Mouse (Mus musculus): ENCODE measurements around the gene Afap1.
A peak's percentile ranks its signal among the peaks of the same experiment; 100 is the strongest.

The Afap1 gene

DNA sequence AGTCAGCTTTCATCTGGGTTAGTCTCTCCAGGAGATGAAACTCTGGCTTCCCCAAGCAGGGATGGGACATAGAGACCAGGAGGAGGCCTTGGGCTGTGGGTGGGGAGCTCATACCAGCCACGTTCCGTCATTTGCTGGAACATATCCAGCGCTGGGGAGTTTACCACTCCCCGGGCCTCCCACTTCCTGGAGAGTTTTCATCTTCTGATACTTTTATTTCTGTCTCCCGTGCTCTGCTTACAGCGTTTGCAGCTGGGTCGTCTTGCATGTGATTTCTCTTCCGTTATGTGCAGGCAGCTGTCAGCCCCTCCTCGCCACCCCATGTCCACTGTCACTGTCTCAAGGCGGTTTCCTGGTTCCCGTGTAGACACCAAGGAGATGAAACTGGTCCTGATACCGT, 80.7 kb downstream of the Afap1 start:
- DNase-seq (ENCODE audit: low read depth) = peak; percentile 60

DNA sequence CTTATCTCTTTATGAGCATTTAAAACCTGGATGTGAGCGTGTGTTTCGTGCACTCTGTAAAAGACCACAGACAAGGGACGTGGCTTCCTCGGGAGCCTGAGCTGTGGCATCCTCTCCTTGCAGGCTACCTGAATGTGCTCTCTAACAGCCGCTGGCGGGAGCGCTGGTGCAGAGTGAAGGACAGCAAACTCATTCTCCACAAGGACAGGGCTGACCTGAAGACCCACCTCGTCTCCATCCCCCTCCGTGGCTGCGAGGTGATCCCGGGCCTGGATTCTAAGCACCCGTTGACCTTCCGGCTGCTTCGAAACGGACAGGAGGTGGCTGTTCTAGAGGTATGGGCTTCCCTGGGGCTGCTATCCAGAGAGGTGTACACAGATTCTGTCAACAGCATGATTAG, 81.1 kb downstream of the Afap1 start:
- no peak for DNase-seq (ENCODE audit: low read depth)

DNA sequence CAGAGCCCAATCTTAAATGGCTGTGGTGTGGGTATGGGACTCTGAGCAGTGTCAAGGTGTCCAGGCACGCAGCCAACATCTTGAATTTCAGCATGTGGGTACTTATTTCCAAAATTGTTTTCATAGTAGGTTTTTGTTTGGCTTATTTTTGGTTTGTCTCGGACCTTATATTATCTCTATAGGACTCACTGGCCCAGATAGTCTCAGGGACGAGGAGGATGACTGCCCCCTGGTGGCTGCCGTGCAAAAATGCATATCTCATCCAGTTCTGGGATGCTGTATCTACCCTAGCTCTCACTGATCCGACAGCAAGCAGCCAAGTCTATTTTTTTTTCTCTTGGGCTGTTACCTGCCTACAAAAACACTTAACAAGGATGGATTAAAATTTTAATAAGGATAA, 82.6 kb downstream of the Afap1 start:
- DNase-seq (ENCODE audit: low read depth) = no peak

DNA sequence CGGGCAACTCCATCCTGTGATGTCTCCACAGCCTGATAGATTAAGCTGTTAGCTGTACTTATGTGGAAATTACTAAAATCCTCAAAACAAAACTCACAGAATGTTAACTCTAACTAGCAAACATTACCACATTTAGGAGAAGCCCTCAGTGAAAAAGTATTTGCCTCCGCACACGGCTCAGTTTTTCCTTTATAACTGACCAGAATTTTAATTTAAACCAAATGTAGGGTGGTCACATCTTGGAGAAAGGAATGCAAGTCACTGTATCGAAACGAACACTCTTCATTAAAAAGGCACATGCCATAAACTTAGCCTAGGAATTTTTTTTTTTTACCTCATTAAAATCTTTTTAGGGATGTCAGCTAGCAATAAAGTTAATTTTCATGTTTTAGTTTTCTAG, 87.4 kb downstream of the Afap1 start:
- DNase-seq (ENCODE audit: low read depth) = no peak

DNA sequence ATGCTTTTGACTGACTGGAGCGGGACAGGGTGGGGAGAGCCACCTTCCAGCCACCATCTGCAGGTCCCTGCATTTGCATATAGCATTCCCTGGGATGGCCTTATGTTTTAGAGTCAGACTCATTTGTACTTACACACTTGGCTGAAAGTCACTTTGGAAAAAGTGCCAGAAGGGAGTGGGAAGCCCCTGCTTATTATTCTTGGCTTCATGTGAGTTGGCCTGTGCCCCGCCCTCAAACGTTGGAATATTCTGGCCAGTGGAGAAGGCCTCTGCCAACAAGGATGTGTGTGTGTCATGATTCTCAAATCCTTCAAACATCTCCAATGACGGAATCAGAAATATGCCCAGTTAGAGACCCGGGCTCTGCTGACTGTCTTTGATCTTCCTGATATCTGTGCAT, 88.2 kb downstream of the Afap1 start:
- no peak for DNase-seq (ENCODE audit: low read depth)

DNA sequence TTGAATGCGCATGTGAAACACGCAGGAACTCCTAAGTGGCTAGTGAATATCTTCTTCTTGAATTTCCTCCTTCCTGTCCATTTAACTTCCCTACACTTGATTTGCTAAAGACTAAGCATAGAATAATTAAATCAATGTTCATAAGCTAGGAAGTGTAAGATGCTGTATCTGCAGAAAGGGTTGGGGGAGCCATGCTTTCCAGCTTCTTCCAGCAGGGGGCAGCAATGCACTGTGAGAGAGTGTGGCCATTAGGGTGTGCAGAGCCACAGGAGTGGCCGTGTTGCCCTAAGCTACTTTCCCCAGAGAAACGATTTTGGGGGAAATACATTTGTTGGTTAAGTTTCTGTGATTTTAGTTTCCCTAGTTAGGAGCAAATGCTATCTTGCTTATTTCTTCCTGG, 88.9 kb downstream of the Afap1 start:
- no peak for DNase-seq (ENCODE audit: low read depth)

DNA sequence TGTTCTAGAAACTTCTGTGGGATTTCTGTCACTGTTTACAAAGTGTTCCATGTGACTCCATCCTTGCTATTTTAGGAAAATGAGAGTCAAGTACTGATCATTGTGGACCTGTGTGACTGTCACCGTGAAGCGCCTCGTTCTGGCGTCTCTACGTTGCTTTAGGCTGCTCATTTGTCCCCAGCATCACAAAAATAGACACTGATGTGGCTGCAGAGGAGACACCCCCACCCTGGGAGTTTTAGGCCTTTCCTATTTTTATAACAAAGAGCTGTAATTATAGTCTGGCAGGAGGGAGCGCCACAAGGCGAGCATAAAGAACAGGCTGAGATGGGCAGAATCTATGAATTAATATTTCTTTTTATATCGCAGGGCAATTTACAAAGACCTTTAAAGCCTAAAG, 92.5 kb downstream of the Afap1 start:
- no peak for DNase-seq (ENCODE audit: low read depth)

DNA sequence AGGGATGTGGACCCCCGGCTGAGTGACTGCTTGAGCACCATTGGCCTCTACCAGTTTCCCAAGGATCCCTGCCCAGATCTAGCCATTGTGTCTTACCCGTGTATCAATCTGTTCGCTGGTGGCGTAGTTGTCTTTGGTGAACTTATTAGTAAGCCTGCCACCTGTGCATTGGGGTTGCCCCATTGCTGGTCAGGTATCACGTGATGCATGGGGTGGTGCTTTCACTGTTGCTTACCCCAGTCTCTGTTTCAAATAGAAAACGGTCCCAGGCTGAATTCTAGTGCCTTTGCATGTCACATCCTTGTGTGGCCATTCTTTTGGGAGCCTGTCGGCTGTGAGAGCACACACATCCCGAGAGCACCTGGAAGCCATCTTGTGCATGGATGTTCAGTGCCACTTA, 95.0 kb downstream of the Afap1 start:
- no peak for DNase-seq (ENCODE audit: low read depth)

DNA sequence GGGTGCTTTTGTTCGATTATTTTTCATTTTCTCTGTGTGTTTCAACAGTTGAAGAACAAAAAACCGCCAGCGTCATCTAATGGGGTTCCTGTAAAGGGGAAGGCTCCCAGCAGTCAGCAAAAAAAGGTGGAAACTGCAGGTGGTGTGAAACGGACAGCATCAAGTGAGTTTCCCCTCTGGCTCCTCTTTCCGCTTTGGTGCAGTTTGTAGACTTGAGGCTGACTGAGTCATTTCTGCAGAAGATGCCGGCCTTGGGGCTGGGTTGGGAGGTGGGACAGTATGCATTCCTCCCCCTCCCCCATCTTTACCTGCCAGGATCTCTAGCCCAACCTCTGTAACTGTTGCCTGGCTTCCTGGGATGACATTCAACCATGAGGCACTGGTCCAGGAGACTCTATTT, 96.4 kb downstream of the Afap1 start:
- DNase-seq (ENCODE audit: low read depth) = no peak

DNA sequence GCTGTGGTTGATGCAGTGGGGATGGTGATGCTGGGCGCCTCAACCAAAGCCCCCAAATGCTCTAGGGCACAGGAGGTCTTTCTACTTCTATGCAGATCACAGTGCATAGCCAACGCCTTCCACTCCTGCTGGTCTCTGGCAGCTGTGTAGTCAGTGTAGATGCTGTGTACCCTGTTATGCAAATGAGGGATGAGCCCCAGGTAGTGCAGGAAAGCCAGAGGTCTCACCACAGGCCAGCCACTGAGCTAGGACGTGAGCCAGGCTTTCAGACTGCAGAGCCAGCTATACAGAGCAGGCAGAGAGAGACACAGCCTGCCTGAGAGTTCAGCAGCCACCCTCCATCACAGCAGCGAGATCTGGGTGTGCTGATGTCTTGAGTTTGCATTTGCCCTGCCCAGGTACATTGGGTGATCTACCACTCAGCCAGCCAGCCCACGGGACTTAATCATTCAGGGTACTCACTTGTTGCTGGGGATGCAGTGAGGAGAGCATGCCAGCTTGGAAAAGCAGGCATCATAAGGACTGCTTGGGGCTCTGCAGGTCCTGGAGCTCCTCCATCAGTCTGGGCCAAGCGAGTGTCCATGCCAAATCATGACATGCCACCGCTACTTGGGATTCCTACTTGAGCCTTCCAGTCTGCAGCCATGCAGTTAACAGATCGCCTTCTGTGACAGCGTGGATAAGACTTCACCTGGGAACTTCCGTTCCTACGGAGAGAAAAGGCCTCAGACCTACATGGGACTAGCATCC, 97.0 kb downstream of the Afap1 start:
- no peak for DNase-seq (ENCODE audit: low read depth)

DNA sequence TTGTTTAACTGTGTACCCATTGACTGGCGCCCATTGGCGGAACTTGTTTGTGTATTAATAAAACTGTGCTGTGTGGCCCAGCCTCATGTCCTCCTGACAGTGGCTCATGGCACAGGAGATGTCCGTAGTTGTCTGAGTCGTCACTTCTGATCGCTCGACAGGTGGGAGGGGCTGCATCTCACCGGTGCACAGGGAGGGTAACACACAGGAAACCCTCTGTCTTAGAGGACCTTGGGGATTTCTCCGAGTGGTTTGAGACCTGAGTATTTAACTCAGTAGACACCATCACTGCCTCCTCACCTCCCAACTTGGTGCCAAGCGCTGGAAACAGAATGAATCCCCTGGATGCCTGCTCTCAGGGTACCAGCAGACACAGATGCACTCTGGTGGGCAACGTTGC, 110.7 kb downstream of the Afap1 start:
- no peak for DNase-seq (ENCODE audit: low read depth)

DNA sequence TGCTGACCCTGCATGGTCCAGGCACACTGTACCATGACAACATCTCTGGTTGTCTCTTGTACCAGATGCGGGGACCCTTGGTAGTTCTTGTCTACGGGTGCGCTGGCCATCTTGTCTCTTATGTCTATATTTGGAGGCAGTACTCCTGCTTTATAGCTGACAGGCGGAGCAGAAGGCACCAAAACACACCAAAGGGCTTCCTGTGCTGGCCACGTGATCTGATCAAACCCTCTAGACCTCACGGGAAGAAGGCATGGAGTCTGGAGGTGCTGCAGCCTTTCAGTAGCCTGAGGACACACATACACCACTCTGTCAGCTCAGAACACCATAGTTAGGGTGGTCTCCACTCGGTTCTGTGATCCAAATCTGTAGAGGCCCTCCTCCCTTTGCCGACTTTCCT, 113.0 kb downstream of the Afap1 start:
- DNase-seq (ENCODE audit: low read depth) = no peak

DNA sequence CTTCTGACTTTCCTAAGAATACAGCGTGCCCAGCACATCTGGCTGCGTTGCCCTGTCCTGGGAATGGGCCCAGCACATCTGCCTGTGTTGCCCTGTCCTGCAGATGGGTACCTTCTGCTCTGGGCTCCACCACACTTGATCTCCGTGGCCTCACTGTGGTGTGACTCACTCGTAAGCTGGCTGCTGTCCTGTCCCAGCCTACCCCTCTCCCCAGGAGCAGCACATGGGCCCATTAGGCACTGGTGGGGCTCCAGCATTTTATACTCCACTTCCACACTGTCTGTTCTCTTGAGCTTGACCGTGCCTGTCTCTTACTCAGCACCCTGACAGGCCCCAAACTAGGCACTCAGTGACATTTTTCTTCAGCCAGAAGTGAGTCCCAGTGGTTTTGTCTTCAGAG, 113.5 kb downstream of the Afap1 start:
- no peak for DNase-seq (ENCODE audit: low read depth)

DNA sequence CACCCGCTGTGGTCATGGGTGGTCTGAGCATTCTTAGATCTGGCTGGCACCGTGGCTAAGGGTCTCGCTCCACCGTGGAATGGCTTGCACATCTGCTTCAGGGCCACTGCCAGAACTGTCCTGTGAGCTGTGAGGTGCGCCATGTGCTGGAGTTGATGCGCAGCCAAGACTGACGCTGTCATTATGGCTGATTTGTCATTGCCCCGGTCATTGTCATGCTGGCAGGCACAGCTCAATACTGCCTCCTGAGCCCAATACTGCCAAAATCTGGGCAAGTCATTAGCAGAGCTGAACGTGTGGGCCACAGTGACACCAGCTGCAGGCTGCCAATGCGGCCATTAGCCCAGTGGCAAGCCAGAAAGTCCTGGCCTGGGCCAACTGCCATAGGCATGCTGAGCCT, 114.5 kb downstream of the Afap1 start:
- DNase-seq (ENCODE audit: low read depth) = no peak

DNA sequence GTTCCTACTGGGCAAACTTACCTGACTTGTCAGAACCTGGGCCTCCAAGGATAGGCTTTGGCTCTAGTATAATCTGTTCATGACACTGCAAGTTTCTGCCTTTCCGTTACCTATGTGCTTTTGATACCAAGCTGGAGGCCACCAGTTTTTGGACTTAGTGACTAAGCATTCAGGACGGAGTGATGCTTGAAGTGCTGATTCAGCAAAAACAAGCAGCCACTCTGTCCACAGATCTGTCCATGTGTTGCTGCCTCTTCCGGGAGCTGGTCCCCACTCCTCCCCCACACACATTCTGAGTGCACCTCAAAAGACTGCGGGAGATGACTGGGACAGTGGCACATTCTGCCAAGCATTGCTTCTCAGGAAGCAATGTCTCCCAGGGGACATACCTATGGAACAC, 116.3 kb downstream of the Afap1 start:
- DNase-seq (ENCODE audit: low read depth) = no peak

DNA sequence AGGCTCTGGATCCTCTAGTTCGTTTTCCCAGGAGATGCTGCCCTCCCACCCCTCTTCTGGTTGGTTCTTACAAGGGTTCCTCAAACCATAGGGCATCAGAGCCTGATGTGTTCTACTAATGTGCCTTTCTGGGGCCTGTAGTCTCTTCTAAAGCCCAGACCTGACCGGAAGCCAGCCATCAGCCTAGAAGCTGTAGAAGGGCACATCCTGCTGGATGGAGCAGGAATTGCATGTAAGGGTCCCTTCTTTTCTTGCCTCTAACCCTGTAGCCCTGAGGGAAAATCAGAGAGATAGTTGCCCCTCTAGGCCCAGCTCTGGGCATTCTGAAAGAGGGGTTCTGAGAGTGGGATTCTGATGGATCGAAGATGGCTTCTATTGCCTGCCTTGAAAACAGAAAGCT, 125.2 kb downstream of the Afap1 start:
- DNase-seq (ENCODE audit: low read depth) = no peak

DNA sequence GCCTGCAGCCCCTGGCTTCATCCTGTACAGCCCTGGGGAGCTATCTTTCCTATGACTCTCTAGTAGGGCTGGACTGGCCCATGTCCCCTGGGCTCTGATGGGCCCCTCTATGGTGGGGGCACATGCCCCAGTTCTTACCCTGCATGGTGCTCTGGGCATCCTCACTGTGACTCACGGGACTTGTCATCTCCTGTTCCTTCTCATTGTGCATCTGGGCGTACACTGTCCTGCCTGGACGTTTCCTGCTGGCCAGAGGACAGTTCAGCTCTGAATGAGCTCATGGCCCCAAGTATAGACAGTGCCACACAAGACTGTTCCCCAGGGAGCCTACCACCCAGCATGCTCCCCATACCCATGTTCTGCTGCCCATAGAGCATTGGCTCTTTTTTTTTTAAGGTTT, 128.0 kb downstream of the Afap1 start:
- no peak for DNase-seq (ENCODE audit: low read depth)

DNA sequence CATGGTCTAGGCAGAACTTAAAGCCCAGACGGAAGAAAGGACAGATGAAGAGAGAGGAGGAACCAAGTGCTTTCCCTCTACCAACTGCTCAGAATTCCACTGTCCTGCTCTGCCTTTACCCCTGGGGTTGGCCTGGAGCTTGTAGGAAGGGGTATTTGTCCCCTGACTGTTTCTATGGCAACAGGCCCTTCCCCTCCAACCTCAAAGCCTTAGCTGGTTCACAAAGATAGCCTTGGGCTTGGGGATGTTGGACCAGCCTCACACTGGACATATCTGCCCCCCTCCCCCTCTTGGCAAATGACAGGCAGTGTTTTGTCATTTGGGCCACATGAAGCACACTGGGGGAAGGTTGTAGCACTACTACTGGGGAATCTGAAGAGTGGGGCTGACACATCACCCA, 129.2 kb downstream of the Afap1 start:
- DNase-seq (ENCODE audit: low read depth) = no peak

DNA sequence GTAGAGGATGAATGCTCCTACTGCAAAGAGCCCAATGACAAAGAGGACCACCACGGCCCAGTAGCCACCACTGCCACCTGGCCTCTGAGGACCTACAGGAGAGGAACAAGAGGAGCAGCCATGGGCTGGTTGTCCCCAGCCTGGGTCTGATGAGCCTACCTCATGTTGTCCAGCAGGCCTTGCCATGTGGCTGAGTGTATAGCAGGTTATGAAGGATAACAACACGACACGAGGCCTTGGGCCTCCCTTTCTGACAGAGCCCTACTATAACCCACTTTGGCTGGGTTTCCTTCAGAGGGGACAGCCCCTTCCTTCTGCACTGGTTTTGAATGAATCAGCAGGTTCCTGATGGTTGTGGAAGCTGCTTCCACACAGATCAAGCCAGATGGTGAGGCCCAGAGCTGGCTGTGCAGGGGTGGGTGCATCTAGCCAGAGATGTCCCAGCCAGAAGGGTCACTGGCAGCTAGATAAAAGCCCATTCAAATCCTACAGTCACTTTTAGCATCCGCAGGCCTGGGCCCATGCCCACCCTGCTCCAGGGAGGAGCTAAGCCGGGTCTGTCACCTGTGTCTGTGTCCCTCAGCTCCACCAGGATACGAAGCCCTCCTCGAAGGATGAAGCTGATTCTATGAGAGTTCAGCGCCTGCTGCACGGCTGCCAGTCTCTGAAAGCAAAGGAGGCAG, 131.0 kb downstream of the Afap1 start:
- DNase-seq (ENCODE audit: low read depth) = no peak

DNA sequence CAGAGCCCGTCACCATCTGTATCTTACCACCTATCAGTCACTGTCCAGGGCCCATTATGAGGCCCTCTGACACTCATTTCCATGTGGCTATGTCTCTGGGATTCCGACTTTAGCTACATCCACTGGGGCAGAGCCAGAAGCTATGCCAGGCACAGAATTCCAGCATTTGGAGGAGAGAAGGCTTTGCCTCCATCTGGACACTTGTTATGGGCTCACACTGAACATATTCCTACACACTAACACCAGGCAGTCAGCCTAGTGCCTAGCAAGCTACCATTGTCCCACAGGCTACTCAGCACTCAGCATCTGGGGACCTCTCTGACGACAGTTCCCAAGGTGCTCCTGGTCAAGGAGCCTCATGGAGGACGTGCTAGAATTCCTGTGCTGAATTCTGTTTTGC, 132.0 kb downstream of the Afap1 start:
- no peak for DNase-seq (ENCODE audit: low read depth)

DNA sequence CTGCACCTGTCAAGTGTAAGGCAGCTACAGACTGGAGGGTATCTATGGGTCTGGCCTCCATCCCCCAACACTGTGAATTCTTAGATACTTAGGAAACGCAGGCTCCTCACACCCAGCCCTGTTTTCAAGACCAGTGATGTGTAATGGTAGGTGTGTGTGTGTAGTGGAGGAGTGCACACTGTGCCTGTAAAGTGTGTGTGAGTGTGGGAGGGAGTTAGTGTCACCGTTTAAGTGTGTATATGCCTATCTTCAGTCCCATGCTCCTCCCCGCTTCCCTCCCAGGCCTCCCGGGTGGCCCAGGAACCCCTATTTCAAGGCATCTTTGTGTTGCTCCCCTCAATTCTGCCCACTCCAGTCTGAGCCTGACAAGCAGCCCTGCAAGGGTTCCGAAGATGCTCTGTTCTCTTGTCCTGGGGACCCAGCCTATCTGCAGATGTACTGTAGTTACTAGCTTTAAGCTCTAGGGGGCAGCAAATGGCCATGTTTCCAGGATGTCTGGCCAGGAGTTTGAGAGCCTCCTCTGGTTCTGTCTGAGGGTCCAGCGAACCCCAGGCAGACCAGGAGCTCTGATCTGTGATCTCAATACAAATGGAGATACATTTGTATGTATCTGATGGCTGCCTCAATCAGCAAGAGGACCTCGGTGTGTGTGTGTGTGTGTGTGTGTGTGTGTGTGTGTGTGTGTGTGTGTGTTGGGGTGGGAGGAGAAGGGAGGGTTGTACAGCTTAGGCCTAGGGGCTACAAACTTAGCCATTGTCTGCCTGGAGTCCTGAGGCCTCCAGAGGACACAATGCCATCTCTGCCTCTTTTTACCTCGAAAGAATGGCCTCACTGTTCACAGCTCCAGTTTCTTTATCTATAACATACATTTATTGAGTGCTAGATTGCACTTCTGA, 140.7 kb downstream of the Afap1 start:
- peak; percentile 19 for DNase-seq (ENCODE audit: low read depth)

DNA sequence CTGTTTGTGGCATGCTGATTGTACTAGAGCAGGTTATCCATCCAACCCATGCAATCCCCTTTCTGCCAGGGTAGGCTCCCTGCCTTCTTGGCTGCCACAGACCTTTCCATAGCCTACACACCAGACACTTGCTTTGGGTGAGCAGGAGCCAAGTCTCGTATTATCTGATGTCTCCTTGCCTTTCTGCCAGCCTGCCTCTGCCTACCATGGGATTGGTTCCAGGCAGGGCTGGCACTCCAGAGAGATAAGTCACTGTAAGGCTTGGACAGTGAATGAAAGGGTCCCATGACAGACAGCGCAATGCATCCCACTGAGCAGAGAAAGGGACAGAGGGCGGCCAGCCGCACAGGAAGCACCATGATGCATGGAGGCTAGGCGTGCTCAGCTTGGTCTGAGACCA, 146.5 kb downstream of the Afap1 start:
- DNase-seq (ENCODE audit: low read depth) = no peak

Measured in fibroblast of lung, adult 2 months (primary cell).